Mouse (Mus musculus): ENCODE results near the gene Ikzf3.

- TF ChIP-seq CTCF (IDR thresholded peaks at IDR 0.05; ENCODE audit: low read depth, low read length), result no peak
- no peak for TF ChIP-seq POLR2A (IDR thresholded peaks at IDR 0.05; ENCODE audit: borderline replicate concordance, low read depth, low read length)
These were observed 20.7 kb downstream of the Ikzf3 start for GRCm38 (mm10) chr11:98525140-98525539.
